Mouse (Mus musculus): Measurements from ENCODE around the gene Sumo3. TPM values are rescaled to one million over a fixed set of nuclear protein-coding genes. Genes with fewer than 3 reads are reported as not detected.

Sumo3 gene
- polyA plus RNA-seq, 1 experiment, result 76.0 TPM

DNA sequence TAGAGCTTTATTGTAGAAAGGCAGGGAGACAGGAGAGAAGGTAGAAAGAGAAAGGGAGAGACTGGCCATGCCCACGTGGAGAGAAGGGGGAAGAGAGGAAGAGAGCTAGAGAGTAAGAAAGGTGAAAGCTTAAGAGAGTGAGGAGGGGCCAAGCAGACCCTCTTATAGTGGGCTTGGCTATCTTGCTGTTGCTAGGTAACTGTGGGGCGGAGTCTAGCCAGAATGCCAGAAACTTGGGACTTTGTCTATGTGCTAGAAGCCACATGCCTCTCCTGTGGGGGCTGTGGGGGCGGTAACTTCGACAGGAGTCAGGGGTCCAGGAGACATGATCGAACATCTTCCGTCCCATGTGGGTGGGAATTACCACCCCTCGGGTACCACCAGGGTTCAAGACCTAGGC is 36.4 kb upstream of the Sumo3 start:
- Histone ChIP-seq H3K4me3 (replicated peaks; ENCODE audit: control insufficient read depth, low read depth, low read length) (no peak overlapping the region), H3K27ac (ENCODE audit: control insufficient read depth, insufficient read depth, low read depth, low read length, poor library complexity) (no peak overlapping the region), H3K4me1 (ENCODE audit: control insufficient read depth, insufficient read depth, low read length) (no peaks in the 10 kb centered on the region; the same call in 1 of the 2 replicates)
- TF ChIP-seq POLR2A (IDR thresholded peaks at IDR 0.05; ENCODE audit: borderline replicate concordance, control insufficient read depth, low read depth, low read length) (no peak), CTCF (IDR thresholded peaks at IDR 0.05; ENCODE audit: control insufficient read depth, insufficient read depth, low read length) (no peak)
- WGBS, result 75% methylated on average over 7 of the region's 7 CpGs

DNA sequence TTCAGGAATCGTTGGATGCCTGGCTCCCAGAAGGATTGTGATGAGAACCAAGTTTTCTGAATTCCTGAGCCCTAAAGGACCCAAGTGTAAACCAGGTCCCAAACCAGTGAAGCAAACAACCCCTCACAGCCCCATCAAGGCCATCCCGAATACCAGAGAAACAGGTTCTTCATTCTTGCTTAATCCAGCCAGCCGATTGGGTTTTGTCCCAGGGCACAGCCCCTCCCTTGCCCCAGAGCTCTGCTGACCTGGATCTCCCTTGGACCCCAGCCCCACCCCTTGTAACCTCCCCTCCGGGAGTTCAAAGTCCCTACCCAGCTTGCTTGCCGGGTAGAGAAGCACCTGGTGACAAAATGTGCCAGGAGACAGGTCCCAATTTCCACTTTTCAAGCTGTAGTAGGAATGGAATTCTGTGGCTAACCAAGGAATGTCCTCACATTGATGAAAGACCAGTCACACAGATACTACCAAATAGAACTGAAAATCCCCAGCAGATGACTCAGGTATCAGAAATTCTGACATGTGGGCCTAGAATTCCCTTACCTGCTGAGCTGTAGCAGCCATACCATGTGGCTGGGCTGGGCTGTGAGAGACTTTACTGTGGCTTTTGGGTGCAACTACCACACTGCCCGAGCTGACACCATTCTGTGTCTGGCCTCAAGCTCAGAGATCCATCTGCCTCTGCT is 35.8 kb upstream of the Sumo3 start:
- H3K4me3 ChIP-seq (replicated peaks; ENCODE audit: control insufficient read depth, low read depth, low read length), result no peak overlapping the region
- no peaks in the 10 kb centered on the region; the same call in 1 of the 2 replicates for H3K4me1 ChIP-seq (ENCODE audit: control insufficient read depth, insufficient read depth, low read length)
- TF ChIP-seq POLR2A (IDR thresholded peaks at IDR 0.05; ENCODE audit: borderline replicate concordance, control insufficient read depth, low read depth, low read length), result no peak
- TF ChIP-seq CTCF (IDR thresholded peaks at IDR 0.05; ENCODE audit: control insufficient read depth, insufficient read depth, low read length), result no peak
- 76% methylated on average over 6 of the region's 6 CpGs for WGBS
- no peak overlapping the region for H3K27ac ChIP-seq (ENCODE audit: control insufficient read depth, insufficient read depth, low read depth, low read length, poor library complexity)

DNA sequence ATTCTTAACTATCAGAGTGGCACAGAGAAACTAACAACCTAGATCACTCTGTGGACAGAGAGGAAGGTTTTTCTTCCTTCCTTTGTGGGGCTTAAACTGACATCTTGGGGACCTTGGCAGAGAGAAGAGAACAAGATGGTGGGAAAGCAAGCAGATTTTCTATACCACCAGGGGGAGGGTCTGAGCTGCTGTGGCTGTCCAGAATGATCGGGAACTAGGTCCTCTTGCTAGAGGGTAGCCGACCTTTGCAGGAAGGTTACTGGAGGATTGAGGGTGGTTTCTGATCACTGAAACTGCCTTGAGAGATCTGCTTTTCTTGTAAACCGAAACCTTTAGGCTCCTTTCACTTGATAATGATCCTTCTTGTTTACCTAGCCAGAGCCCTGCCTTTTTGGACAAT is 33.7 kb upstream of the Sumo3 start:
- Histone ChIP-seq H3K4me3 (replicated peaks; ENCODE audit: control insufficient read depth, low read depth, low read length) (no peak overlapping the region), H3K4me1 (ENCODE audit: control insufficient read depth, insufficient read depth, low read length) (no peaks in the 10 kb centered on the region; the same call in 1 of the 2 replicates), H3K27ac (ENCODE audit: control insufficient read depth, insufficient read depth, low read depth, low read length, poor library complexity) (no peak overlapping the region)
- TF ChIP-seq POLR2A (IDR thresholded peaks at IDR 0.05; ENCODE audit: borderline replicate concordance, control insufficient read depth, low read depth, low read length), result no peak
- peak; percentile 25; the same call in 1 of the 2 replicates for TF ChIP-seq CTCF (IDR thresholded peaks at IDR 0.05; ENCODE audit: control insufficient read depth, insufficient read depth, low read length)
- WGBS, result 16% methylated on average over 3 of the region's 3 CpGs

DNA sequence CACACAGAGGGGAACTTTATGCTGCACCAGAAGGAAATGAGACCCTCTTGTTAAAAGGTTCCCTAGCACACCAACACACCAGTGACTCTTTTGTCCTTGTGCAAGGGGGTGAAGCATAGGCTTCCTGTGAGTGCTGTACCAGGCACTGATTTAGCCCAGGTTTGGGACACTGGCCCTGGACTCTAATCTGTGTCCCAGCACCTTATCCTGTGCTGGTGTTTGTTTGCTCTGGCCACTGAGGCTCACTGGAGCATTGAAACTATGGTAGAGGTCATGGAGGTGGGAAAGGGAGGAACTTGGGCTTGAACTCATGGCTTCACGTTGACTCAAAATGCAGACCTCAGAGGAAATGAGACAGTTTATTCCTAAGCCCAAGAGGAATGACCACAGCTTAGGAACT is 32.7 kb upstream of the Sumo3 start:
- 70% methylated on average over 1 of the region's 1 CpGs for WGBS
- Histone ChIP-seq H3K27ac (ENCODE audit: control insufficient read depth, insufficient read depth, low read depth, low read length, poor library complexity) (no peak overlapping the region), H3K4me3 (replicated peaks; ENCODE audit: control insufficient read depth, low read depth, low read length) (no peak overlapping the region), H3K4me1 (ENCODE audit: control insufficient read depth, insufficient read depth, low read length) (no peaks in the 10 kb centered on the region; the same call in 1 of the 2 replicates)
- TF ChIP-seq CTCF (IDR thresholded peaks at IDR 0.05; ENCODE audit: control insufficient read depth, insufficient read depth, low read length) (no peak), POLR2A (IDR thresholded peaks at IDR 0.05; ENCODE audit: borderline replicate concordance, control insufficient read depth, low read depth, low read length) (no peak)

DNA sequence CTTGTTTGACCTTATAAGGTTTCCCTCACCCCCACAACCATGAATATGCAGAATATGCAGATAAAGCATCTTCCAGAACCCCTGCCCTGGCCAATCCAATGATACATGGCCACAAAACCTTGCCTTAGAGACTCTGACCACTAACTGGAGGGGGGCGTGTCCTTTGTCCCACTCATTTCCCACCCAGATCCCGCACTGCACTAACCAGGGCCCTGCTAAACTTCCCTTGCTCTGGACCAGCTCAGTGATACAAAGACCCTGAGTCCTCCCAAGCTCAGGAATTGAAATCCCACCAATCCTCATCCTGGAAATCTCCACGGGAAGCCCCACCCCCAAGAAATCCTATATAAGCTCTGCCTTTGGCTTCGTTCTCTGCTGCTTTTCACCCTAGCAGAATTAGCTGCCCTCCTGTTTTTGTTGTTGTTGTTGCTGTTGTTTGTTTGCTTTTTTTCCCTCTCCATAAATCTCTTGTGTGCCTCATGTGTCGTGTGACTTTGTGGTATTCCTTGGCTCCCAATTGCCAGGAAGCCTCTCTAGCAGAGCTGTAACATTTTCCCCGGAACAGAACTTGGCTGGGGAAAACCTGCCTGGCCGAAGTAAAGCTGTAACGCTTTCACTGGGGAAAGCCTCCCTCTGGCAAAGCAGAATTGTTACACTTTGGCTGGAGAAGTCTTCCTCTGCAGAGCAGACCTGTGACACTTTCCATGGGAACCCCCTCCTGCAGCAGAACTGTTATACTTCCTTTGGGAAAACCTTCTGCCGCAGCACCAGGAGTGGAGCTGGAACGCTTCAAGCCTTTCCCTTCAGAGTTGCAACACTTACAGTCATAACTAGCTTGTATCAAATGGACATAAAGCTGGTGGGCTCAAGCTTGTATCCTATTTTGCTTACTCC is 25.6 kb upstream of the Sumo3 start:
- Histone ChIP-seq H3K4me3 (replicated peaks; ENCODE audit: control insufficient read depth, low read depth, low read length) (no peak overlapping the region), H3K27ac (ENCODE audit: control insufficient read depth, insufficient read depth, low read depth, low read length, poor library complexity) (no peak overlapping the region), H3K4me1 (ENCODE audit: control insufficient read depth, insufficient read depth, low read length) (peaks cover 3% of the 10 kb centered on the region; the same call in 1 of the 2 replicates)
- no peak for TF ChIP-seq CTCF (IDR thresholded peaks at IDR 0.05; ENCODE audit: control insufficient read depth, insufficient read depth, low read length)
- TF ChIP-seq POLR2A (IDR thresholded peaks at IDR 0.05; ENCODE audit: borderline replicate concordance, control insufficient read depth, low read depth, low read length), result no peak
- 70% methylated on average over 10 of the region's 10 CpGs for WGBS

DNA sequence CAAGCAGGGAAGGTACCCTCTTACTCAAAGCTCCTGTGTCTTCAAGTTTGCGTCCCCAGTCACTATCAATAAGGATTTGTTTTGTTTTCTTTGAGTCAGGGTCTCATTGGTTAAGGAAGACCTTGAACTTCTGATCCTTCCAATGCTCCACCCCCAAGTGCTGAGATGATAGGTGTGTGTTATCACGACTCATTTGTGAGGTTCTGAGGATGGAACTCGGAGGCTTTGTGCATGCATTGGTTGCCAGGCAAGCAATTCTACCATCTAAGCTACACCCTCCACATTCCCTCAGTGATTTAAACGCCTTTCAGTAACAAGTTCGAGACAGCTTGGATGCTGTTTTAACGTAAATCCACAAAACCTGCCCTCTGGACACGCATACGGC is 24.9 kb upstream of the Sumo3 start:
- TF ChIP-seq POLR2A (IDR thresholded peaks at IDR 0.05; ENCODE audit: borderline replicate concordance, control insufficient read depth, low read depth, low read length) (no peak), CTCF (IDR thresholded peaks at IDR 0.05; ENCODE audit: control insufficient read depth, insufficient read depth, low read length) (no peak)
- peaks cover 3% of the 10 kb centered on the region; the same call in 1 of the 2 replicates for H3K4me1 ChIP-seq (ENCODE audit: control insufficient read depth, insufficient read depth, low read length)
- H3K4me3 ChIP-seq (replicated peaks; ENCODE audit: control insufficient read depth, low read depth, low read length), result peak overlapping the region; percentile 59
- 8% methylated on average over 8 of the region's 8 CpGs for WGBS
- peak overlapping the region; percentile 53 for H3K27ac ChIP-seq (ENCODE audit: control insufficient read depth, insufficient read depth, low read depth, low read length, poor library complexity)

DNA sequence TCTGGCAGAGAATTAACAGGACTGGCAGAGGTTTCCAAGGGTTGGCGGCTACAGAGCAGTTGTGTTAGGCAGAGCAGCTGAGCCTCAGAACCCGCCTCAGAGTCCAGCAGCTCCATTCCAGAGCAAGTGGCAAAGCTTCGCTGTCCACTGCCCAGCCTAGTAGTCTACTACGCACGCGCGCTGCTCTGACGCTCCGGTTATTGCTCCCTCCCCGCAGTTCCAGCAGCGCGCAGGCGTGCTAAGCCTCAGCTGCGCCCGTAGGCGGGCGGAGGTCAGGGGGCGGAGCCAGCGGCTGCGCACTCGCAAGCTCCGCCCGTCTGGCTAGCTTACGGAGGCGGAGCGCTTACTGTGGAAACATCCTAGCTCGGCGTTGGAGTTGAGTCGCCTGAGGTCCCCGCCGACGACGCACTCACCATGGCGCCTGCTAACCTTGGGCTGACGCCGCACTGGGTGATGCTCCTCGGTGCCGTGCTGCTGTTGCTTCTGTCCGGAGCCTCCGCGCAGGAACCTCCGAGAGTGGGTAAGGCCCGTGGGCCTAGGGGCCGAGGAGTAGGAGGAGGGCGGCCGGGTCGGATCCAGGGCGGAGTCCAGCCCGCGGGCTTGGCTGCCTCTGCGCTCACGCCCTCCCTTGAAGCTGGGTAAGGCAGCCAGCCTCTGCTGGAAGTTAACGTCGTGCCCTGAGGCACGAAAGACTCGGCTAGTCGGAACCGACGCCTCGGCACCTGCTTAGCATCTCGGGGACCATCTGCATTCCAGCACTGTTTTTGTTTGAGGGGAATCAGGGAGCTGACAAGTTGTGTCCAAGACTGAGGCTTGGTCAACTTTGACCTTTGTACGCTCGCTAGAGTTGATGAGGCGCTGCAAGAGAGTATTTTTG is 24.3 kb upstream of the Sumo3 start, which contains the start of gene Pttg1ip:
TSS of gene Pttg1ip (plus strand) at position 313 of the 877 bp plus-strand sequence.
- H3K4me3 ChIP-seq (replicated peaks; ENCODE audit: control insufficient read depth, low read depth, low read length), result peak within 1 kb of the TSS; percentile 92
- TF ChIP-seq POLR2A (IDR thresholded peaks at IDR 0.05; ENCODE audit: borderline replicate concordance, control insufficient read depth, low read depth, low read length) (peak; percentile 99), CTCF (IDR thresholded peaks at IDR 0.05; ENCODE audit: control insufficient read depth, insufficient read depth, low read length) (no peak)
- under 1% methylated on average over 64 of the region's 64 CpGs for WGBS
- H3K27ac ChIP-seq (ENCODE audit: control insufficient read depth, insufficient read depth, low read depth, low read length, poor library complexity), result peak within 1 kb of the TSS; percentile 98
- peaks cover 3% of the 10 kb centered on the region; the same call in 1 of the 2 replicates for H3K4me1 ChIP-seq (ENCODE audit: control insufficient read depth, insufficient read depth, low read length)

Data from bone marrow, adult 2 months (tissue).